Mouse (Mus musculus): ENCODE results near the gene Arhgap10. TPM values are rescaled to one million over a fixed set of nuclear protein-coding genes. Genes with fewer than 3 reads are reported as not detected.

The Arhgap10 gene
- polyA plus RNA-seq, 1 experiment from 2014 or later: 25.7 TPM

DNA sequence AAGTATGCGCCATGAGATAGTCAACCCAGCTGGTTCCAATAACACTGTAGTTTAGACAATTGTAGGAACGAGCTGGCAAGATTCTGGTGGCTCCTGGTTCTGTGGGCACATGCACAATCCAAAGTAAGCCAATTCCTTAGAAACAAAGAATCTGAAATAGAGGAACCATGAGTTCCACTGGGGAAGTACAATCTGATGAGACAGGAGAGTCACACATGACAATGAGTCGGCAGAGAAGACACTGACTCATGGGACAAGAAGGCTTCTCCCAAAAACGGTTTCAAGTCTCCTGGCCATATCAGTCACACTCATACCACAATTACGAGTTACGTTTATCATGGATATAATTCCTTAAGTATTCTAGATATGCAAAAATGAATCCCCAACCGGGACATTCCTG, 75.3 kb downstream of the Arhgap10 start:
- 86% methylated on average over 7 of the region's 7 CpGs for WGBS
- DNase-seq (ENCODE audit: low spot score): no peak
- Histone ChIP-seq H3K27me3 (ENCODE audit: insufficient read depth, poor library complexity, severe bottlenecking) (no peaks in the 10 kb centered on the region), H3K9me3 (peaks cover 9% of the 10 kb centered on the region; the same call in 1 of the 2 replicates), H3K27ac (no peak overlapping the region), H3K36me3 (peaks cover 9% of the 10 kb centered on the region), H3K4me1 (peaks cover 26% of the 10 kb centered on the region), H3K4me3 (no peak overlapping the region)

- WGBS: 85% methylated on average over 9 of the region's 9 CpGs
- DNase-seq (ENCODE audit: low spot score): no peak
- Histone ChIP-seq H3K36me3 (no peaks in the 10 kb centered on the region; the same call in 1 of the 2 replicates), H3K4me3 (no peak overlapping the region), H3K4me1 (peaks cover 42% of the 10 kb centered on the region), H3K27ac (no peak overlapping the region), H3K27me3 (ENCODE audit: insufficient read depth, poor library complexity, severe bottlenecking) (no peaks in the 10 kb centered on the region), H3K9me3 (no peaks in the 10 kb centered on the region)
Observed at GRCm38 (mm10) chr8:77440913-77441312, 76.8 kb downstream of the Arhgap10 start.

DNA sequence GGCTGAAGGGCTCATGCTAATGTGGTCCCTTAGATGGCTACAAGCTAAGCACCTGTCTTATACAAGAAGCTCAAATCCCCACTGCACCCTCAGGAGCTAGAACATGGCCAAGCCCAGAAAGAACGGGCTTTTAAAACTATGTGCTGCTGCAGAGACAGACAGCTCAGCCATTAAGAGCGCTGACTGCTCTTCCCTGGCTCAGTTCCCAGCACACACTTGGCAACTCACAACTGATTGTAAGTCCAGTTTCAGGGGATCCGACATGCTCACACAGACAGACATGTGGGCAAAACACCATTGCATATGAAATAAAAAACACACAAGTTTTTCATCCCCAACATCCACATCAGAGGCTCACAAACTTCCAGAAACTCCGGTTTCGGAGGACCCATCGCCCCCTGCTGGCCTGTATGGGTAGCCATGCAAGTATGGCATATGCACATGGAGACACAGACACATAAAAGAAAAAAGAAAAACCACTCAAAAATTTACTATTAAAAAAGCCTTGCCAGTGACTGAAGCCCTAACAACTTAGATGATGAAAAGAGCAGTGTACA, 77.4 kb downstream of the Arhgap10 start:
- peaks cover 46% of the 10 kb centered on the region for H3K4me1 ChIP-seq
- no peak for DNase-seq (ENCODE audit: low spot score)

DNA sequence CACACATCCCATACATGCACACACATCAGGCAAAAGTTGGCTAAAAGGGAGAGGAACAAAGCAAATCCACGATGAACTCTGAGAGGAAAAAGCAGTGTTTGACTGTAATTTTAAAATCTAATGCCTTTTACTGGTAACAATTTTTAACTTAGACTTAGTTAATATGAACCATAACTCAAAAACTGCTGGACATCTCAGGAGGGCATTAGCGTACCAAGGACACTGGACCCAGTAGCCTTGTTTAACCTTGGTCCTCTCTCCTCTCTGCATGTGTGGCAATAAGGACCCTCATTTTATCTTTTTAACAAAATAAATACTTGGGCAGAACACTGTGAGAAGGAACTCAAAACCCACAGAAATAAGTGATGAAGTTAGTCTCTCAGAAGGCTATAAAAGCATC, 78.1 kb downstream of the Arhgap10 start:
- Histone ChIP-seq H3K4me3 (no peak overlapping the region), H3K4me1 (peaks cover 45% of the 10 kb centered on the region), H3K9me3 (no peaks in the 10 kb centered on the region), H3K36me3 (no peaks in the 10 kb centered on the region), H3K27me3 (ENCODE audit: insufficient read depth, poor library complexity, severe bottlenecking) (no peaks in the 10 kb centered on the region), H3K27ac (no peak overlapping the region)
- DNase-seq (ENCODE audit: low spot score): no peak
- 88% methylated on average over 2 of the region's 2 CpGs for WGBS

More for the DNA sequence above, 77.4 kb downstream of the Arhgap10 start:
- no peaks in the 10 kb centered on the region for H3K9me3 ChIP-seq
- H3K36me3 ChIP-seq: no peaks in the 10 kb centered on the region
- no peaks in the 10 kb centered on the region for H3K27me3 ChIP-seq (ENCODE audit: insufficient read depth, poor library complexity, severe bottlenecking)
- WGBS: 87% methylated on average over 6 of the region's 6 CpGs
- H3K4me3 ChIP-seq: no peak overlapping the region
- H3K27ac ChIP-seq: no peak overlapping the region

- Histone ChIP-seq H3K27me3 (ENCODE audit: insufficient read depth, poor library complexity, severe bottlenecking) (no peaks in the 10 kb centered on the region), H3K4me1 (peaks cover 37% of the 10 kb centered on the region), H3K36me3 (no peaks in the 10 kb centered on the region), H3K4me3 (no peak overlapping the region), H3K9me3 (no peaks in the 10 kb centered on the region), H3K27ac (no peak overlapping the region; the same call in 1 of the 2 replicates)
- no peak for DNase-seq (ENCODE audit: low spot score)
- 64% methylated on average over 9 of the region's 9 CpGs for WGBS
Observed at GRCm38 (mm10) chr8:77437807-77438493, 79.8 kb downstream of the Arhgap10 start.

GRCm38 (mm10) chr8:77436013-77436990, 81.5 kb downstream of the Arhgap10 start:
- no peak overlapping the region for H3K4me3 ChIP-seq
- H3K27me3 ChIP-seq (ENCODE audit: insufficient read depth, poor library complexity, severe bottlenecking): no peaks in the 10 kb centered on the region
- no peaks in the 10 kb centered on the region for H3K9me3 ChIP-seq
- WGBS: 53% methylated on average over 15 of the region's 15 CpGs
- H3K4me1 ChIP-seq: peaks cover 32% of the 10 kb centered on the region
- no peak for DNase-seq (ENCODE audit: low spot score)
- peak overlapping the region; percentile 59; the same call in 1 of the 2 replicates for H3K27ac ChIP-seq
- no peaks in the 10 kb centered on the region for H3K36me3 ChIP-seq

DNA sequence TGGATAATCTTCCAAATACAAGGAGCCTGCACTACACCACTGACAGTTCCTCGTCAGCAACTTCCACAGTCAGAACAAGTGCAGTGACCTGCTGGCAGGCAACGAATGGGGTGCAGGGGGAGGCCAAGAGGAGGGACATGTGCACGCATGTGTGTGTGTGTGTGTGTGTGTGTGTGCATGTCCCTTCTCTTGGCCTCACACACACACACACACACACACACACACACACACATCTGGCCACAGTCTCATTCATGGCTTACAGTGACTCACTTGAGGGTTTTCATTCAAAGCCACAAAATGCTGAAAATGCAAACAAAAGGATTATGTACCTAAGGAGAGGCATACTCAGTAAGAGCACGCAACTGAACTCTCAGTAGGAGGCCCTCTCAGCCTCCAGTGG, 84.5 kb downstream of the Arhgap10 start:
- WGBS: 64% methylated on average over 4 of the region's 4 CpGs
- Histone ChIP-seq H3K4me1 (peaks cover 35% of the 10 kb centered on the region), H3K27me3 (ENCODE audit: insufficient read depth, poor library complexity, severe bottlenecking) (no peaks in the 10 kb centered on the region), H3K27ac (no peak overlapping the region), H3K4me3 (no peak overlapping the region), H3K9me3 (no peaks in the 10 kb centered on the region), H3K36me3 (0 out of 2 replicates have a peak, but pooled peaks cover 6% of the 10 kb centered on the region)
- no peak for DNase-seq (ENCODE audit: low spot score)

DNA sequence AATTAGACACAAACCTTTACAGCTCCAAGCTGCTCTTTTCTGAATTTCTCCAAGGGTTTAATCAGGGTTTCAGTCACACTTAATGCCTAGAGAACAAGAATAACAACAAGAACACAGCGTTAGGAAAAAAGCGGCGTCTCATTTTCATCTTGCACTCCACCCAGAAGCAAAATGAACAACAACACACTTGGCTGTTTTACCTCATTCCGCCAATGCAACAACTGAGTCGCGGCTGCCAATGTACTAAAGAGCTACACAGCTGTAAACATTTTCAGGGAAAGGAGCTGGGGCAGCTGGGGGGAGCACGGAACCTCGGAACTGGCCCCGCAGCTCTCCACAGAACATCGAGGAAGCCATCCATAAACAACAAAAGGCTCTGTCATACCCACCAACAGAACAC, 85.0 kb downstream of the Arhgap10 start:
- 0 out of 2 replicates have a peak, but pooled peaks cover 6% of the 10 kb centered on the region for H3K36me3 ChIP-seq
- peaks cover 30% of the 10 kb centered on the region for H3K4me1 ChIP-seq
- WGBS: 76% methylated on average over 10 of the region's 10 CpGs

GRCm38 (mm10) chr8:77428420-77428819, 89.3 kb downstream of the Arhgap10 start:
- Histone ChIP-seq H3K4me3 (no peak overlapping the region), H3K27ac (no peak overlapping the region), H3K27me3 (ENCODE audit: insufficient read depth, poor library complexity, severe bottlenecking) (no peaks in the 10 kb centered on the region), H3K36me3 (peaks cover 17% of the 10 kb centered on the region), H3K9me3 (no peaks in the 10 kb centered on the region), H3K4me1 (peaks cover 12% of the 10 kb centered on the region)
- no peak for DNase-seq (ENCODE audit: low spot score)
- 74% methylated on average over 4 of the region's 4 CpGs for WGBS

More for the DNA sequence above, 85.0 kb downstream of the Arhgap10 start:
- H3K27ac ChIP-seq: no peak overlapping the region
- H3K9me3 ChIP-seq: no peaks in the 10 kb centered on the region
- no peak overlapping the region for H3K4me3 ChIP-seq
- DNase-seq (ENCODE audit: low spot score): no peak
- no peaks in the 10 kb centered on the region for H3K27me3 ChIP-seq (ENCODE audit: insufficient read depth, poor library complexity, severe bottlenecking)

- DNase-seq (ENCODE audit: low spot score): no peak
- H3K4me1 ChIP-seq: peaks cover 12% of the 10 kb centered on the region
- no peak overlapping the region for H3K27ac ChIP-seq
- H3K9me3 ChIP-seq: no peaks in the 10 kb centered on the region
- no peak overlapping the region for H3K4me3 ChIP-seq
- 70% methylated on average over 6 of the region's 6 CpGs for WGBS
- no peaks in the 10 kb centered on the region for H3K27me3 ChIP-seq (ENCODE audit: insufficient read depth, poor library complexity, severe bottlenecking)
- H3K36me3 ChIP-seq: peaks cover 17% of the 10 kb centered on the region
Observed at GRCm38 (mm10) chr8:77428015-77428414, 89.7 kb downstream of the Arhgap10 start.

- WGBS: 81% methylated on average over 9 of the region's 9 CpGs
- Histone ChIP-seq H3K4me1 (peaks cover 12% of the 10 kb centered on the region), H3K27me3 (ENCODE audit: insufficient read depth, poor library complexity, severe bottlenecking) (no peaks in the 10 kb centered on the region), H3K4me3 (no peak overlapping the region), H3K27ac (no peak overlapping the region), H3K36me3 (peaks cover 17% of the 10 kb centered on the region), H3K9me3 (no peaks in the 10 kb centered on the region)
- no peak for DNase-seq (ENCODE audit: low spot score)
Observed at GRCm38 (mm10) chr8:77427438-77427837, 90.3 kb downstream of the Arhgap10 start.

- H3K9me3 ChIP-seq: no peaks in the 10 kb centered on the region
- H3K4me1 ChIP-seq: peaks cover 5% of the 10 kb centered on the region; the same call in 1 of the 2 replicates
- DNase-seq (ENCODE audit: low spot score): no peak
- no peaks in the 10 kb centered on the region for H3K27me3 ChIP-seq (ENCODE audit: insufficient read depth, poor library complexity, severe bottlenecking)
- H3K36me3 ChIP-seq: peaks cover 11% of the 10 kb centered on the region
- H3K4me3 ChIP-seq: no peak overlapping the region
- H3K27ac ChIP-seq: no peak overlapping the region
- WGBS: 84% methylated on average over 5 of the region's 6 CpGs
Observed at GRCm38 (mm10) chr8:77423850-77424249, 93.9 kb downstream of the Arhgap10 start.

Measured in heart, embryonic 10.5 days (tissue).